Mouse (Mus musculus) heart, adult 2 months (tissue): ENCODE data around the gene Abtb1. TPM values are rescaled to one million over a fixed set of nuclear protein-coding genes. Genes with fewer than 3 reads are reported as not detected.

Source experiments
- DNase-seq, 2 experiments: peaks; one replicate each; pipeline ENCODE4 v3.0.0; 2021
- H3K27ac ChIP-seq: fragments of 200-600 bp; 2 replicates; pipeline ENCODE4 v1.8.1; 2022
- H3K27me3 ChIP-seq: fragments of 200-500 bp; 2 replicates; pipeline ENCODE4 v1.6.1; 2012; ENCODE audit warnings: mild to moderate bottlenecking, low read length, inconsistent platforms, mixed read lengths; ENCODE audit not compliant: control insufficient read depth, insufficient read depth
- H3K36me3 ChIP-seq: fragments of 200-500 bp; 2 replicates; pipeline ENCODE4 v1.6.1; 2012; ENCODE audit warnings: low read length, inconsistent platforms; ENCODE audit not compliant: control insufficient read depth, insufficient read depth
- H3K4me1 ChIP-seq: fragments of 200-500 bp; 2 replicates; pipeline ENCODE4 v1.6.1; 2011; ENCODE audit warnings: low read length; ENCODE audit not compliant: control insufficient read depth, insufficient read depth
- H3K4me3 ChIP-seq: fragments of 200-600 bp; 2 replicates; pipeline ENCODE4 v1.8.1; 2022
- H3K79me2 ChIP-seq: fragments of 200-500 bp; replicated peaks from 2 replicates; pipeline ENCODE4 v1.6.1; 2012; ENCODE audit warnings: mild to moderate bottlenecking, inconsistent platforms, low read length, moderate library complexity, mixed read lengths; ENCODE audit not compliant: control insufficient read depth, insufficient read depth
- H3K9ac ChIP-seq: fragments of 200-500 bp; 2 replicates; pipeline ENCODE4 v1.6.1; 2012; ENCODE audit warnings: low read depth, mild to moderate bottlenecking, control low read depth, inconsistent platforms, low read length, mixed read lengths
- CTCF ChIP-seq: fragments of 200-600 bp; IDR thresholded peaks from 2 replicates; pipeline ENCODE4 v1.8.1; 2022; ENCODE audit warnings: antibody characterized with exemption, mild to moderate bottlenecking, moderate library complexity
- EP300 ChIP-seq: fragments of 200-500 bp; IDR thresholded peaks from 2 replicates; pipeline ENCODE4 v1.6.1; 2011; ENCODE audit warnings: low read depth, low read length, control low read depth; ENCODE audit not compliant: insufficient read depth
- POLR2A ChIP-seq: fragments of 200-500 bp; IDR thresholded peaks from 2 replicates; pipeline ENCODE4 v1.6.1; 2011; ENCODE audit warnings: mild to moderate bottlenecking, low read depth, low read length, control low read depth; ENCODE audit not compliant: insufficient read depth
- WGBS: fragments of 180-500 bp; shearing (Covaris S2); methylation state at CpG from one replicate; pipeline ENCODE4 v1.1.7; 2018; 5-methylcytosine and 5-hydroxymethylcytosine counted together
- intact Hi-C: fragments of 180-260 bp; cut with DNase I; formaldehyde crosslinking; loops from one replicate; pipeline ENCODE4 v1.15.1; 2025
- polyA plus RNA-seq: library from polyadenylated mRNA; depleted of rRNA; stranded (reverse); fragments of >200 nt; gene quantifications from 2 replicates; pipeline ENCODE4 v1.2.3, GENCODE M21; 2012
- total RNA-seq, 2 experiments: library from RNA; stranded (reverse); gene quantifications; 2 replicates each; pipeline ENCODE4 v1.2.3; 2021

The Abtb1 gene
- total and polyA plus RNA-seq, 3 experiments = 19.7 to 46.2 (median 22.7) TPM

- intact Hi-C loops = no loop called here
- Histone ChIP-seq H3K36me3 (no peaks in the 10 kb centered on the region), H3K4me3 (no peak overlapping the region), H3K27ac (no peak overlapping the region), H3K27me3 (peaks cover 2% of the 10 kb centered on the region; the same call in 1 of the 2 replicates), H3K79me2 (no peaks in the 10 kb centered on the region), H3K4me1 (no peaks in the 10 kb centered on the region), H3K9ac (no peak overlapping the region)
- no peak for DNase-seq
- WGBS = 61% methylated on average over 7 of the region's 7 CpGs
- no peak for TF ChIP-seq CTCF
These were observed 31.0 kb upstream of the Abtb1 start for GRCm38 (mm10) chr6:88872811-88873210.

GRCm38 (mm10) chr6:88871546-88871945 is 29.8 kb upstream of the Abtb1 start:
- H3K27me3 ChIP-seq = peaks cover 2% of the 10 kb centered on the region; the same call in 1 of the 2 replicates
- H3K4me3 ChIP-seq = no peak overlapping the region
- no peaks in the 10 kb centered on the region for H3K36me3 ChIP-seq
- H3K79me2 ChIP-seq = no peaks in the 10 kb centered on the region
- no peak overlapping the region for H3K9ac ChIP-seq
- TF ChIP-seq CTCF (no peak), EP300 (no peak), POLR2A (no peak)
- DNase-seq = no peak
- intact Hi-C loops = no loop called here
- 63% methylated on average over 8 of the region's 8 CpGs for WGBS
- no peak overlapping the region for H3K27ac ChIP-seq
- H3K4me1 ChIP-seq = no peaks in the 10 kb centered on the region

GRCm38 (mm10) chr6:88870594-88870993 is 28.8 kb upstream of the Abtb1 start:
- no peak for DNase-seq
- Histone ChIP-seq H3K27ac (no peak overlapping the region), H3K27me3 (peaks cover 2% of the 10 kb centered on the region; the same call in 1 of the 2 replicates), H3K9ac (no peak overlapping the region), H3K79me2 (no peaks in the 10 kb centered on the region), H3K4me1 (no peaks in the 10 kb centered on the region), H3K36me3 (no peaks in the 10 kb centered on the region), H3K4me3 (no peak overlapping the region)
- intact Hi-C loops = no loop called here
- WGBS = 32% methylated on average over 4 of the region's 4 CpGs
- TF ChIP-seq POLR2A (no peak), CTCF (no peak), EP300 (no peak)

- TF ChIP-seq EP300 (no peak), CTCF (no peak), POLR2A (no peak)
- H3K9ac ChIP-seq = no peak overlapping the region
- WGBS = 81% methylated on average over 7 of the region's 7 CpGs
- intact Hi-C loops = no loop called here
- H3K4me1 ChIP-seq = no peaks in the 10 kb centered on the region
- H3K27ac ChIP-seq = no peak overlapping the region
- H3K27me3 ChIP-seq = peaks cover under 1% of the 10 kb centered on the region; the same call in 1 of the 2 replicates
- H3K4me3 ChIP-seq = no peak overlapping the region
- DNase-seq = no peak
- H3K79me2 ChIP-seq = no peaks in the 10 kb centered on the region
- H3K36me3 ChIP-seq = no peaks in the 10 kb centered on the region
These were observed 27.7 kb upstream of the Abtb1 start for GRCm38 (mm10) chr6:88869459-88869858.

- no peak overlapping the region for H3K27ac ChIP-seq
- H3K4me3 ChIP-seq = no peak overlapping the region
- H3K9ac ChIP-seq = no peak overlapping the region
- no peaks in the 10 kb centered on the region for H3K4me1 ChIP-seq
- WGBS = 74% methylated on average over 7 of the region's 7 CpGs
- H3K27me3 ChIP-seq = no peaks in the 10 kb centered on the region
- H3K36me3 ChIP-seq = no peaks in the 10 kb centered on the region
- TF ChIP-seq EP300 (no peak), POLR2A (no peak), CTCF (no peak)
- intact Hi-C loops = no loop called here
- H3K79me2 ChIP-seq = no peaks in the 10 kb centered on the region
- DNase-seq = no peak
These were observed 23.9 kb upstream of the Abtb1 start for GRCm38 (mm10) chr6:88865704-88866103.

- intact Hi-C loops = no loop called here
- Histone ChIP-seq H3K79me2 (no peaks in the 10 kb centered on the region), H3K4me3 (no peak overlapping the region), H3K9ac (no peak overlapping the region), H3K27ac (no peak overlapping the region), H3K36me3 (no peaks in the 10 kb centered on the region), H3K4me1 (peaks cover 3% of the 10 kb centered on the region; the same call in 1 of the 2 replicates), H3K27me3 (no peaks in the 10 kb centered on the region)
- TF ChIP-seq CTCF (peak; percentile 69), EP300 (no peak), POLR2A (no peak)
- WGBS = 24% methylated on average over 2 of the region's 2 CpGs
- DNase-seq = no peak
These were observed 19.1 kb upstream of the Abtb1 start for GRCm38 (mm10) chr6:88860914-88861313.
